Mouse (Mus musculus) limb, embryonic 14.5 days (tissue): Measurements from ENCODE around the gene Akap14. TPM values are rescaled to one million over a fixed set of nuclear protein-coding genes. Genes with fewer than 3 reads are reported as not detected.
A peak's percentile ranks its signal among the peaks of the same experiment; 100 is the strongest.

Source experiments
- ATAC-seq: fragments of 200-750 bp; cut with Nextera tagmentation; 2 replicates; pipeline ENCODE4 v1.8.0; 2017; ENCODE audit warnings: low read depth, moderate number of reproducible peaks, moderate TSS enrichment; ENCODE audit not compliant: low FRiP score
- DNase-seq: peaks from one replicate; pipeline ENCODE4 v3.0.0-alpha.2; 2015; ENCODE audit warnings: low spot score
- H3K27ac ChIP-seq: fragments of 300-500 bp; sonication (generic); replicated peaks from 2 replicates; pipeline ENCODE4 v1.5.1; 2014; ENCODE audit warnings: low read depth, mild to moderate bottlenecking, low read length, moderate library complexity, mixed read lengths
- H3K27me3 ChIP-seq: fragments of 300-500 bp; sonication (generic); 2 replicates; pipeline ENCODE4 v1.6.1; 2014; ENCODE audit warnings: low read length, mixed read lengths; ENCODE audit not compliant: control insufficient read depth, insufficient read depth
- H3K36me3 ChIP-seq: fragments of 300-500 bp; sonication (generic); 2 replicates; pipeline ENCODE4 v1.6.1; 2014; ENCODE audit warnings: mild to moderate bottlenecking, low read length, moderate library complexity, mixed read lengths; ENCODE audit not compliant: control insufficient read depth, insufficient read depth
- H3K4me1 ChIP-seq: fragments of 300-500 bp; sonication (generic); 2 replicates; pipeline ENCODE4 v1.6.1; 2014; ENCODE audit warnings: antibody characterized with exemption, low read length, mixed read lengths; ENCODE audit not compliant: control insufficient read depth, insufficient read depth
- H3K4me2 ChIP-seq: fragments of 300-500 bp; sonication (generic); replicated peaks from 2 replicates; pipeline ENCODE4 v1.6.1; 2014; ENCODE audit warnings: low read depth, mild to moderate bottlenecking, low read length, moderate library complexity; ENCODE audit not compliant: severe bottlenecking
- H3K4me3 ChIP-seq: fragments of 300-500 bp; sonication (generic); replicated peaks from 2 replicates; pipeline ENCODE4 v1.5.1; 2014; ENCODE audit warnings: low read length
- H3K9ac ChIP-seq: fragments of 300-500 bp; sonication (generic); 2 replicates; pipeline ENCODE4 v1.6.1; 2014; ENCODE audit warnings: mild to moderate bottlenecking, low read depth, low read length, moderate library complexity; ENCODE audit not compliant: severe bottlenecking
- H3K9me3 ChIP-seq: fragments of 300-500 bp; sonication (generic); 2 replicates; pipeline ENCODE4 v1.6.1; 2016; ENCODE audit warnings: low read length; ENCODE audit not compliant: control insufficient read depth
- POLR2A ChIP-seq: fragments of 200-500 bp; IDR thresholded peaks from 2 replicates; pipeline ENCODE4 v1.8.0; 2012; ENCODE audit warnings: inconsistent platforms, mild to moderate bottlenecking, moderate library complexity, borderline replicate concordance; ENCODE audit not compliant: insufficient read depth, insufficient read length; ENCODE audit errors: extremely low read depth
- WGBS: fragments of 180-500 bp; shearing (Covaris S2); extraction: QIAGEN DNeasy Blood & Tissue Kit; methylation state at CpG from one replicate; pipeline ENCODE4 v1.1.7; 2014; 5-methylcytosine and 5-hydroxymethylcytosine counted together
- polyA plus RNA-seq, 2 experiments: library from polyadenylated mRNA; depleted of rRNA in 1 of 2; stranded (reverse) in 1 of 2; unstranded in 1 of 2; fragments of >200 nt; fragmentation: Nextera tagmentation in 1 of 2; extraction: Ambion mirVana in 1 of 2; gene quantifications; 2 replicates each; pipeline versions ENCODE4 v1.2.1 to v1.2.3; 2012 to 2014

The Akap14 gene
- polyA plus RNA-seq (2012; rRNA removed) = not detected in 2 replicates
- polyA plus RNA-seq (2014; fragmentation: Nextera tagmentation; extraction: Ambion mirVana) = 0.11 TPM in 1 of 2 replicates, not detected in the other

DNA sequence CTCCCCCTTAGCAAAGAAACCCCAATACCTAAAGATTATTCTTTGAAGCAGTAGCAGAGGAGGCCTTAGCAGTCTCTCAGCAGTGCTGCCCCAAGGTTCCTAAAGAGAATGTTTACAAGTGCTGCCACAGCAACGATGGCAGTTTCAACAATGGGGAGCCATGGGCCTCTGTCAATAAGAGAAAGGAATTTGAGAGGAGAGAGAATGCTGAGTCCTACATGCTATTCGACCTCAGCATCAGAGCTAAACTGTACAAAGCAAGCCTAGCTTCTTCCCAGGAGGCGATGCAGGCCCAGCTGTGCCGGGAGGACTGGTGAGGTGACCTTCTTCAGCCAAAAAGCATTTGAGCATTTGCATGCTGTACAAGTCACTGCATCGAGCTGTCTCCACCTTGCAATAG is at the start of gene Akap14:
Gene Akap14 (minus strand): TSS at position 101 of the 400 bp plus-strand sequence.
- Histone ChIP-seq H3K4me3 (no peak within 1 kb of the TSS), H3K27me3 (no peaks in the 10 kb centered on the region), H3K9ac (no peak within 1 kb of the TSS), H3K9me3 (no peaks in the 10 kb centered on the region), H3K4me1 (no peaks in the 10 kb centered on the region), H3K36me3 (no peaks in the 10 kb centered on the region), H3K4me2 (no peak within 1 kb of the TSS), H3K27ac (no peak within 1 kb of the TSS)
- TF ChIP-seq POLR2A = no peak
- 59% methylated on average over 5 of the region's 5 CpGs for WGBS
- no peak for ATAC-seq
- no peak for DNase-seq

DNA sequence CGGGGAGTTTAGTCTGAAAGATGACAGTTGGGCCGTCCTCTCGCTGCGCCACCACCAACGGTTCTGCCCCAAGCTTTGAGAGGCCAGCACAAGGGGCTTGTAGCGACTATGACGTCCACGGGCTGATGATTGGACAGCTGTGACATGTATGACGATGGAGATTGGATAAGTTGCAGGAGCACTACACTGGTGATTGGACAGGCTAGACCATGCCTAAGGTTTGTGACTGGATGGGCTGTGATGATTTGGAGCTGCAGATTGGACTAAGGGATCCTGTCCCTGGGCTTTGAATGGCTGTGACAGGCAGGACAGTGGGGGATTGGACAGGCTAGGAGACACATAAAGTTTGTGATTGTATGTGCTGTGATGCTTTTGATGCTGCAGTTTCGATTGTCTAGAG is 42.3 kb upstream of the Akap14 start, which contains the start of gene Gm9:
Gene Gm9 (minus strand): TSS at position 101 of the 400 bp plus-strand sequence.
- Histone ChIP-seq H3K27ac (no peak within 1 kb of the TSS), H3K9me3 (no peaks in the 10 kb centered on the region), H3K36me3 (no peaks in the 10 kb centered on the region), H3K4me2 (no peak within 1 kb of the TSS), H3K4me1 (no peaks in the 10 kb centered on the region), H3K4me3 (no peak within 1 kb of the TSS), H3K9ac (no peak within 1 kb of the TSS), H3K27me3 (no peaks in the 10 kb centered on the region)
- no peak for ATAC-seq
- WGBS = 86% methylated on average over 10 of the region's 10 CpGs
- TF ChIP-seq POLR2A = no peak
- DNase-seq = no peak

DNA sequence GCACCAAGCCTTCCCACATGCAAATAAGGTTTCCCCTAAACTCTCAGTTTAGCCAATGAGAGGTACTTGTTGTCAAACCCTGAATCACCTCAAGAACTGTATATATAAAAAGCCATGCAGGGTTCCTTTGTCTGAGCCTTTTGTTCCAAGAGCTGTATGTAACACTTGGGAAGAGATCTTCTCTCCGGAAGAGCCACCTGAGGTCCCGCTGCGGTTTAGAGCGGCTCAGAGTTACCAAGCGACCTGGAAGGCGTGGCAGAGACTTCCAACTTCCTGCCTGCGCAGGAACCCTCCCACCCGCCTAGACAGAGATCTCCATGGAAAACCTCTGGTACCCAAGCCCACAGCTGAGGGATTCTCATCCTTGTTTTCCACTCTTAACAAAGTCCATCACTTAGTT is 30.0 kb upstream of the Akap14 start:
- Histone ChIP-seq H3K9ac (no peak overlapping the region), H3K27ac (no peak overlapping the region), H3K36me3 (no peaks in the 10 kb centered on the region), H3K27me3 (no peaks in the 10 kb centered on the region), H3K4me3 (no peak overlapping the region), H3K9me3 (no peaks in the 10 kb centered on the region), H3K4me1 (no peaks in the 10 kb centered on the region), H3K4me2 (no peak overlapping the region)
- TF ChIP-seq POLR2A = no peak
- DNase-seq = no peak
- ATAC-seq = no peak
- 54% methylated on average over 8 of the region's 8 CpGs for WGBS

DNA sequence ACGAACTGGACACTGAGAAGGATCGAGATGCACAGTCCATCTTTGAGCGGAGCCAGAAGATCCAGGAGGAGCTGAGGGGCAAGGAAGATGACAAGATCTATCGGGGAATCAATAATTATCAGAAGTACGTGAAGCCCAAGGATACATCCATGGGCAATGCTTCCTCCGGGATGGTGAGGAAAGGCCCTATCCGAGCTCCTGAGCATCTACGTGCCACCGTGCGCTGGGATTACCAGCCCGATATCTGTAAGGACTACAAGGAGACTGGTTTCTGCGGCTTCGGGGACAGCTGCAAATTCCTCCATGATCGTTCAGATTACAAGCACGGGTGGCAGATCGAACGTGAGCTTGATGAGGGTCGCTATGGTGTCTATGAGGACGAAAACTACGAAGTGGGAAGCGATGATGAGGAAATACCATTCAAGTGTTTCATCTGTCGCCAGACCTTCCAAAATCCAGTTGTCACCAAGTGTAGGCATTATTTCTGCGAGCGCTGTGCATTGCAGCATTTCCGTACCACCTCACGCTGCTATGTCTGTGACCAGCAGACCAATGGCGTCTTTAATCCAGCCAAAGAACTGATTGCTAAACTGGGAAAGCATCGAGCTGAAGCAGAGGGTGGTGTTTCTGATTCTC is 23.2 kb upstream of the Akap14 start:
- H3K27me3 ChIP-seq = no peaks in the 10 kb centered on the region
- peak overlapping the region; percentile 51 for H3K4me2 ChIP-seq
- no peaks in the 10 kb centered on the region; the same call in 1 of the 2 replicates for H3K36me3 ChIP-seq
- peak overlapping the region; percentile 50 for H3K4me3 ChIP-seq
- DNase-seq (no peak), ATAC-seq (no peak)
- no peak for TF ChIP-seq POLR2A
- peak overlapping the region; percentile 58 for H3K9ac ChIP-seq
- no peaks in the 10 kb centered on the region for H3K4me1 ChIP-seq
- WGBS = 36% methylated on average over 28 of the region's 28 CpGs
- no peaks in the 10 kb centered on the region for H3K9me3 ChIP-seq
- H3K27ac ChIP-seq = no peak overlapping the region; the same call in 1 of the 2 replicates

DNA sequence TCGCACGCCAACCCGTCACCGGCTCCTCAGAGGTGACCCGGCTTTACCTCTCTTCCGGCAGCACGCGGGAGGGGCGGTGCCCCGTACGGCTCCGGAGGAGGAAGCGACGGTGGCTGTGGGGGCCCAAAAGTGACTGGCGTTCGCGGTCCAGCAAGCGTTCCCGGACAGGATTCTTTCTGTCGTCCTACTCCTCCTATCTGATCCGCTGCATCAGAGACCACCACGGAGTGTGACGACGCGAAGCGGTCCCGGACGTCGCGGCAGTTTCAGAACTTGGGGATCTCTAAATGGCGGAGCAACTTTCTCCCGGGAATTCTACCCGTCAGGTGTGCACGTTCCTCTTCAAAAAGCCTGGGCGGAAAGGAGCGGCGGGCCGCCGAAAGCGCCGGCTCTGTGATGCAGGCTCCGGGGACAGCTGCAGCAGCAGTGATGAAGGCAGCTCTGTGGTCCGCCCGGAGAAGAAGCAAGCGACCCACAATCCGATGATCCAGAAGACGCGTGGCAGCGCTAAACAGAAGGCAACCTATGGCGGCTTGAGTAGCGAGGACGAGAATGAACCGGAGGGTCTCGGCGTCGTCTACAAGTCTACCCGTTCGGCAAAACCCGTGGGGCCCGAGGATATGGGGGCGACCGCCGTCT is 22.6 kb upstream of the Akap14 start, which contains the start of the genes Ndufa1 and Rnf113a1:
Gene Ndufa1 (minus strand): TSS at position 59 of the 639 bp plus-strand sequence.
Gene Rnf113a1 (plus strand): TSS at position 141 of the 639 bp plus-strand sequence.
- peak; percentile 90 for ATAC-seq
- no peak for TF ChIP-seq POLR2A

More for the DNA sequence above, 22.6 kb upstream of the Akap14 start, which contains the start of the genes Ndufa1 and Rnf113a1:
- peak; percentile 71 for DNase-seq
- no peaks in the 10 kb centered on the region for H3K9me3 ChIP-seq
- H3K36me3 ChIP-seq = no peaks in the 10 kb centered on the region; the same call in 1 of the 2 replicates
- peak within 1 kb of the TSS; percentile 58 for H3K9ac ChIP-seq
- H3K27me3 ChIP-seq = no peaks in the 10 kb centered on the region
- H3K4me1 ChIP-seq = no peaks in the 10 kb centered on the region
- H3K27ac ChIP-seq = no peak within 1 kb of the TSS; the same call in 1 of the 2 replicates
- H3K4me2 ChIP-seq = peak within 1 kb of the TSS; percentile 51
- WGBS = 29% methylated on average over 59 of the region's 63 CpGs
- H3K4me3 ChIP-seq = peak within 1 kb of the TSS; percentile 50
